Mouse (Mus musculus) neural tube, embryonic 12.5 days (tissue): ENCODE measurements around the gene Foxp1. TPM values are rescaled to one million over a fixed set of nuclear protein-coding genes. Genes with fewer than 3 reads are reported as not detected.

Experiments used
- ATAC-seq: fragments of 200-750 bp; cut with Nextera tagmentation; 2 replicates; pipeline ENCODE4 v1.8.0; 2017; ENCODE audit warnings: low read depth, mild to moderate bottlenecking, moderate TSS enrichment, moderate library complexity; ENCODE audit not compliant: low FRiP score
- H3K27ac ChIP-seq: fragments of 300-500 bp; sonication (generic); 2 replicates; pipeline ENCODE4 v1.5.1; 2016
- H3K27me3 ChIP-seq: fragments of 300-500 bp; sonication (generic); replicated peaks from 2 replicates; pipeline ENCODE4 v1.6.1; 2016; ENCODE audit warnings: mild to moderate bottlenecking
- H3K36me3 ChIP-seq: fragments of 300-500 bp; sonication (generic); 2 replicates; pipeline ENCODE4 v1.6.1; 2016; ENCODE audit warnings: mild to moderate bottlenecking
- H3K4me1 ChIP-seq: fragments of 300-500 bp; sonication (generic); 2 replicates; pipeline ENCODE4 v1.6.1; 2016
- H3K4me2 ChIP-seq: fragments of 300-500 bp; sonication (generic); replicated peaks from 2 replicates; pipeline ENCODE4 v1.6.1; 2016; ENCODE audit warnings: mild to moderate bottlenecking
- H3K4me3 ChIP-seq: fragments of 300-500 bp; sonication (generic); 2 replicates; pipeline ENCODE4 v1.5.1; 2016
- H3K9ac ChIP-seq: fragments of 300-500 bp; sonication (generic); 2 replicates; pipeline ENCODE4 v1.6.1; 2016; ENCODE audit warnings: mild to moderate bottlenecking
- H3K9me3 ChIP-seq: fragments of 300-500 bp; sonication (generic); 2 replicates; pipeline ENCODE4 v1.6.1; 2016; ENCODE audit warnings: mild to moderate bottlenecking
- WGBS: fragments of 180-500 bp; shearing (Covaris S2); methylation state at CpG from one replicate; pipeline ENCODE4 v1.1.7; 2016; 5-methylcytosine and 5-hydroxymethylcytosine counted together
- polyA plus RNA-seq: library from polyadenylated mRNA; unstranded; fragments of >200 nt; fragmentation: Nextera tagmentation; extraction: Ambion mirVana; gene quantifications from 2 replicates; pipeline ENCODE4 v1.2.1, GENCODE M21; 2016

The Foxp1 gene
- polyA plus RNA-seq, 1 experiment from 2014 or later, result 91.8 TPM

- Histone ChIP-seq H3K27ac (no peak overlapping the region), H3K9ac (no peak overlapping the region), H3K4me3 (no peak overlapping the region), H3K36me3 (no peaks in the 10 kb centered on the region), H3K4me1 (no peaks in the 10 kb centered on the region), H3K4me2 (no peak overlapping the region), H3K9me3 (no peaks in the 10 kb centered on the region), H3K27me3 (no peaks in the 10 kb centered on the region)
- 81% methylated on average over 3 of the region's 3 CpGs for WGBS
- ATAC-seq, result no peak
Measured at GRCm38 (mm10) chr6:99058688-99059087, 463.8 kb downstream of the Foxp1 start.

- WGBS, result 91% methylated on average over 4 of the region's 4 CpGs
- Histone ChIP-seq H3K27me3 (no peaks in the 10 kb centered on the region), H3K9ac (no peak overlapping the region), H3K36me3 (no peaks in the 10 kb centered on the region), H3K4me2 (no peak overlapping the region), H3K4me3 (no peak overlapping the region), H3K9me3 (no peaks in the 10 kb centered on the region), H3K4me1 (no peaks in the 10 kb centered on the region), H3K27ac (no peak overlapping the region)
- no peak for ATAC-seq
Measured at GRCm38 (mm10) chr6:99057113-99057553, 465.4 kb downstream of the Foxp1 start.

GRCm38 (mm10) chr6:99056379-99056778 lies 466.1 kb downstream of the Foxp1 start:
- no peak overlapping the region for H3K9ac ChIP-seq
- no peaks in the 10 kb centered on the region for H3K36me3 ChIP-seq
- H3K9me3 ChIP-seq, result no peaks in the 10 kb centered on the region
- no peak overlapping the region for H3K4me2 ChIP-seq
- no peaks in the 10 kb centered on the region for H3K27me3 ChIP-seq
- no peaks in the 10 kb centered on the region for H3K4me1 ChIP-seq
- WGBS, result 90% methylated on average over 2 of the region's 2 CpGs
- H3K27ac ChIP-seq, result no peak overlapping the region
- H3K4me3 ChIP-seq, result no peak overlapping the region
- ATAC-seq, result no peak

GRCm38 (mm10) chr6:99053998-99054397 lies 468.5 kb downstream of the Foxp1 start:
- no peak overlapping the region for H3K27ac ChIP-seq
- 93% methylated on average over 2 of the region's 2 CpGs for WGBS
- no peaks in the 10 kb centered on the region for H3K9me3 ChIP-seq
- no peak overlapping the region for H3K4me2 ChIP-seq
- ATAC-seq, result no peak
- no peak overlapping the region for H3K4me3 ChIP-seq
- no peaks in the 10 kb centered on the region for H3K4me1 ChIP-seq
- no peaks in the 10 kb centered on the region for H3K27me3 ChIP-seq
- H3K36me3 ChIP-seq, result no peaks in the 10 kb centered on the region
- no peak overlapping the region for H3K9ac ChIP-seq

GRCm38 (mm10) chr6:99053111-99053510 lies 469.4 kb downstream of the Foxp1 start:
- Histone ChIP-seq H3K27me3 (no peaks in the 10 kb centered on the region), H3K27ac (no peak overlapping the region), H3K4me2 (no peak overlapping the region), H3K9me3 (no peaks in the 10 kb centered on the region), H3K36me3 (no peaks in the 10 kb centered on the region), H3K4me1 (no peaks in the 10 kb centered on the region), H3K9ac (no peak overlapping the region), H3K4me3 (no peak overlapping the region)
- WGBS, result 84% methylated on average over 7 of the region's 7 CpGs
- no peak for ATAC-seq

GRCm38 (mm10) chr6:99051724-99052123 lies 470.8 kb downstream of the Foxp1 start:
- Histone ChIP-seq H3K36me3 (no peaks in the 10 kb centered on the region), H3K4me2 (no peak overlapping the region), H3K27ac (no peak overlapping the region), H3K9me3 (no peaks in the 10 kb centered on the region), H3K4me1 (no peaks in the 10 kb centered on the region), H3K4me3 (no peak overlapping the region), H3K27me3 (no peaks in the 10 kb centered on the region), H3K9ac (no peak overlapping the region)
- ATAC-seq, result no peak

GRCm38 (mm10) chr6:99050288-99051006 lies 472.1 kb downstream of the Foxp1 start:
- no peaks in the 10 kb centered on the region for H3K36me3 ChIP-seq
- ATAC-seq, result no peak
- 78% methylated on average over 3 of the region's 3 CpGs for WGBS

GRCm38 (mm10) chr6:99047322-99047721 lies 475.2 kb downstream of the Foxp1 start:
- no peaks in the 10 kb centered on the region for H3K9me3 ChIP-seq
- no peak overlapping the region for H3K27ac ChIP-seq
- peaks cover 3% of the 10 kb centered on the region; the same call in 1 of the 2 replicates for H3K4me1 ChIP-seq
- no peak for ATAC-seq
- no peaks in the 10 kb centered on the region for H3K36me3 ChIP-seq
- no peak overlapping the region for H3K4me3 ChIP-seq
- 88% methylated on average over 5 of the region's 5 CpGs for WGBS
- H3K9ac ChIP-seq, result no peak overlapping the region
- H3K4me2 ChIP-seq, result no peak overlapping the region
- no peaks in the 10 kb centered on the region for H3K27me3 ChIP-seq

More at GRCm38 (mm10) chr6:99050288-99051006, 472.1 kb downstream of the Foxp1 start:
- Histone ChIP-seq H3K27ac (no peak overlapping the region), H3K4me2 (no peak overlapping the region), H3K9me3 (no peaks in the 10 kb centered on the region), H3K27me3 (no peaks in the 10 kb centered on the region), H3K9ac (no peak overlapping the region), H3K4me3 (no peak overlapping the region), H3K4me1 (no peaks in the 10 kb centered on the region)

- Histone ChIP-seq H3K9ac (no peak overlapping the region), H3K4me1 (peaks cover 3% of the 10 kb centered on the region; the same call in 1 of the 2 replicates), H3K27ac (no peak overlapping the region), H3K27me3 (no peaks in the 10 kb centered on the region), H3K9me3 (no peaks in the 10 kb centered on the region), H3K4me3 (no peak overlapping the region), H3K36me3 (no peaks in the 10 kb centered on the region), H3K4me2 (no peak overlapping the region)
- ATAC-seq, result no peak
- WGBS, result 87% methylated on average over 5 of the region's 5 CpGs
Measured at GRCm38 (mm10) chr6:99045845-99046788, 476.4 kb downstream of the Foxp1 start.

- H3K27me3 ChIP-seq, result no peaks in the 10 kb centered on the region
- no peak overlapping the region for H3K9ac ChIP-seq
- no peak overlapping the region for H3K4me2 ChIP-seq
- no peak overlapping the region for H3K4me3 ChIP-seq
- no peak overlapping the region for H3K27ac ChIP-seq
- H3K9me3 ChIP-seq, result no peaks in the 10 kb centered on the region
- H3K36me3 ChIP-seq, result no peaks in the 10 kb centered on the region
- whole genome bisulfite sequencing, result 87% methylated on average over 12 of the region's 12 CpGs
- no peak for ATAC-seq
- H3K4me1 ChIP-seq, result peaks cover 3% of the 10 kb centered on the region; the same call in 1 of the 2 replicates
Measured at GRCm38 (mm10) chr6:99043932-99044664, 478.4 kb downstream of the Foxp1 start.

GRCm38 (mm10) chr6:99043226-99043625 lies 479.3 kb downstream of the Foxp1 start:
- Histone ChIP-seq H3K36me3 (no peaks in the 10 kb centered on the region), H3K27me3 (no peaks in the 10 kb centered on the region), H3K9ac (no peak overlapping the region), H3K4me3 (no peak overlapping the region), H3K4me2 (no peak overlapping the region), H3K4me1 (peaks cover 3% of the 10 kb centered on the region; the same call in 1 of the 2 replicates), H3K27ac (no peak overlapping the region), H3K9me3 (no peaks in the 10 kb centered on the region)
- WGBS, result 77% methylated on average over 7 of the region's 7 CpGs
- no peak for ATAC-seq
